Mouse (Mus musculus): ENCODE data around the gene Ifnl3. TPM values are rescaled to one million over a fixed set of nuclear protein-coding genes. Genes with fewer than 3 reads are reported as not detected.
A peak's percentile ranks its signal among the peaks of the same experiment; 100 is the strongest.

Gene Ifnl3
- total and polyA plus RNA-seq, 2 experiments from 2014 or later = not detected

DNA sequence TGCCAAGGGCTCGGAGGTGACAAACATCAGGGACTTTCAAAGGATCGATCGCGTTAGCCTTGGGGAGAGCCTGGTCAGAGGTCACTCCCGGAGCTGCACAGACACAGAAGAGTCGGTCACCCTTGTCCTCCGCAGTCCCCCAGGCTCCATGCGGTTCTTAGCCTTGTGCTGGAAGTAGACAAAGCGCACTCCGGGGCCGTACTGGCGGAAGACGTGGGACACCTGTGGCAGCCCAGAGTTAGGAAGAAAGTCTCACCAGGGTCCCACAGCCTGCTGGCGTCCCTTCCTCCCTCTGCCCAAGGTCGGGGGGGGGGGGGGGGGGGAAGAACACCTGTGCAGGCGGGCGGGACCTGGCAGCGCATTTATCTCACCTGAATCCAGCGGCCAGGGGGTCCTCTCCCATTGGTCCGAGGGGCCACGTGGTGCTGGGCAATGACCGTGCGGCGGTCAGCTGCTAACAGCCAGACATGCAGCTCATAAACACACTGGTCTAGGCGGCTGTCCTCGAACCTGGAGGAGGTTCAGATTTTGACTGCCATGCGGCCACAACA is 21.5 kb downstream of the Ifnl3 start:
- Histone ChIP-seq H3K27ac (ENCODE audit: low read depth) (no peak overlapping the region), H3K36me3 (replicated peaks; ENCODE audit: control insufficient read depth, insufficient read depth, low read length) (no peaks in the 10 kb centered on the region), H3K9ac (replicated peaks; ENCODE audit: low read depth, low read length) (no peak overlapping the region), H3K4me2 (ENCODE audit: low read depth, low read length) (peak overlapping the region; percentile 18; the same call in 1 of the 2 replicates), H3K4me3 (ENCODE audit: low read depth, low read length) (no peak overlapping the region), H3K27me3 (ENCODE audit: control insufficient read depth, insufficient read depth, low read length) (peaks cover 47% of the 10 kb centered on the region), H3K9me3 (replicated peaks; ENCODE audit: control insufficient read depth, low read length) (no peaks in the 10 kb centered on the region), H3K4me1 (ENCODE audit: control insufficient read depth, insufficient read depth) (peaks cover 4% of the 10 kb centered on the region; the same call in 1 of the 2 replicates)
- WGBS = 10% methylated on average over 25 of the region's 27 CpGs
- no peak for TF ChIP-seq EP300 (IDR thresholded peaks at IDR 0.05; ENCODE audit: low read depth)
- TF ChIP-seq CTCF (IDR thresholded peaks at IDR 0.05; ENCODE audit: low read depth) = no peak
- ATAC-seq (ENCODE audit: insufficient read depth, low read depth) (no peak), DNase-seq (ENCODE audit: low spot score) (no peak)

DNA sequence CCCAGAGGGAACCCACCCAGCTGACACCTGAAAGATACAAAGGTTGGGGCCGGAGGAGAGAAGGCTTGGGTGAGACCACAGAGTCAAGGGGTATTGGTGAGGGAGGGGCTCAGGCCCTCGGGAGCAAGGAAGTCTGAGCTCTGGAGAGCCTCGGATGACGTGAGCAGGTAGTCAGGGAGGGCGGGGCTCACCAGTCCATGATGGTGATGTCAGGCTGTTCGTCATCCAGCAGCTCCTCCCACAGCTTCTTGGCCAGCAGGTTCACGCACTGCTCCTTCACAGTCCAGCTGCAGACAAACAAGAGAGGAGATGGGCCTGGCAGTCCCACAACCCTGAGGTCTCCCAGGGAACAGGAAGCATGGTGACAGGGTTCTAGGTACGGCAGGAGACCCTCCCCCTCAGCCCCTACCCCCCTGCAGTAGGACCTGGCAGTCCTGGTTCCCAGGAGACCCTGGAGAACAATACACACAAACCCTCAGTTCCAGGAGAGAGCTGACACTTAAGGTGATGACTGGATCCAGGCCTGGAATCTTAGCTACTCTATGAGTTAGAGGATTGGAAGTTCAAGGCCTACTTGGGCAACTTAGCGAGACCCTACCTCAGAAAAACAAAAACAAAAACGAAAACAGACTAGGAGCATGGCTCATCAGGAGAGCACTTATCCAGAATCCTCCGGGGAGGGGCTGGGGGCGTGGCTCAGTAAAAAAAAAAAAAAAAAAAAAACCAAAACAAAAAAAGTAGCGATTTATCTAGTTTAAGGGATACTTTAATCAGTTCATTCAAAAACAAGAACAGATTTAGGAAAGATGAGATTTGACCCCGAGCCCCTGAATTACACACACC is 22.6 kb downstream of the Ifnl3 start:
- Histone ChIP-seq H3K27ac (ENCODE audit: low read depth) (no peak overlapping the region), H3K4me3 (ENCODE audit: low read depth, low read length) (no peak overlapping the region), H3K9ac (replicated peaks; ENCODE audit: low read depth, low read length) (no peak overlapping the region), H3K4me2 (ENCODE audit: low read depth, low read length) (no peak overlapping the region), H3K27me3 (ENCODE audit: control insufficient read depth, insufficient read depth, low read length) (peaks cover 47% of the 10 kb centered on the region), H3K4me1 (ENCODE audit: control insufficient read depth, insufficient read depth) (peaks cover 4% of the 10 kb centered on the region; the same call in 1 of the 2 replicates), H3K9me3 (replicated peaks; ENCODE audit: control insufficient read depth, low read length) (no peaks in the 10 kb centered on the region), H3K36me3 (replicated peaks; ENCODE audit: control insufficient read depth, insufficient read depth, low read length) (no peaks in the 10 kb centered on the region)
- WGBS = 32% methylated on average over 14 of the region's 14 CpGs
- DNase-seq (ENCODE audit: low spot score) = peak; percentile 13
- TF ChIP-seq CTCF (IDR thresholded peaks at IDR 0.05; ENCODE audit: low read depth) = no peak
- TF ChIP-seq EP300 (IDR thresholded peaks at IDR 0.05; ENCODE audit: low read depth) = no peak
- peak; percentile 28; the same call in 1 of the 2 replicates for ATAC-seq (ENCODE audit: insufficient read depth, low read depth)

GRCm38 (mm10) chr7:28545891-28546210 is 23.2 kb downstream of the Ifnl3 start:
- Histone ChIP-seq H3K4me1 (ENCODE audit: control insufficient read depth, insufficient read depth) (peaks cover 4% of the 10 kb centered on the region; the same call in 1 of the 2 replicates), H3K4me3 (ENCODE audit: low read depth, low read length) (no peak overlapping the region), H3K9me3 (replicated peaks; ENCODE audit: control insufficient read depth, low read length) (no peaks in the 10 kb centered on the region), H3K4me2 (ENCODE audit: low read depth, low read length) (no peak overlapping the region), H3K27ac (ENCODE audit: low read depth) (no peak overlapping the region), H3K9ac (replicated peaks; ENCODE audit: low read depth, low read length) (no peak overlapping the region), H3K27me3 (ENCODE audit: control insufficient read depth, insufficient read depth, low read length) (peaks cover 47% of the 10 kb centered on the region), H3K36me3 (replicated peaks; ENCODE audit: control insufficient read depth, insufficient read depth, low read length) (no peaks in the 10 kb centered on the region)
- DNase-seq (ENCODE audit: low spot score) (no peak), ATAC-seq (ENCODE audit: insufficient read depth, low read depth) (no peak)
- TF ChIP-seq CTCF (IDR thresholded peaks at IDR 0.05; ENCODE audit: low read depth) (no peak), EP300 (IDR thresholded peaks at IDR 0.05; ENCODE audit: low read depth) (no peak)
- 49% methylated on average over 7 of the region's 7 CpGs for WGBS

GRCm38 (mm10) chr7:28546649-28547048 is 24.0 kb downstream of the Ifnl3 start:
- ATAC-seq (ENCODE audit: insufficient read depth, low read depth) = no peak
- no peak overlapping the region for H3K27ac ChIP-seq (ENCODE audit: low read depth)
- peaks cover 47% of the 10 kb centered on the region for H3K27me3 ChIP-seq (ENCODE audit: control insufficient read depth, insufficient read depth, low read length)
- H3K4me1 ChIP-seq (ENCODE audit: control insufficient read depth, insufficient read depth) = peaks cover 4% of the 10 kb centered on the region; the same call in 1 of the 2 replicates
- H3K4me2 ChIP-seq (ENCODE audit: low read depth, low read length) = peak overlapping the region; percentile 26
- H3K36me3 ChIP-seq (replicated peaks; ENCODE audit: control insufficient read depth, insufficient read depth, low read length) = no peaks in the 10 kb centered on the region
- no peak overlapping the region for H3K9ac ChIP-seq (replicated peaks; ENCODE audit: low read depth, low read length)
- DNase-seq (ENCODE audit: low spot score) = no peak
- TF ChIP-seq EP300 (IDR thresholded peaks at IDR 0.05; ENCODE audit: low read depth) = no peak
- TF ChIP-seq CTCF (IDR thresholded peaks at IDR 0.05; ENCODE audit: low read depth) = no peak
- H3K4me3 ChIP-seq (ENCODE audit: low read depth, low read length) = peak overlapping the region; percentile 8; the same call in 1 of the 2 replicates
- 1% methylated on average over 22 of the region's 22 CpGs for WGBS
- H3K9me3 ChIP-seq (replicated peaks; ENCODE audit: control insufficient read depth, low read length) = no peaks in the 10 kb centered on the region

DNA sequence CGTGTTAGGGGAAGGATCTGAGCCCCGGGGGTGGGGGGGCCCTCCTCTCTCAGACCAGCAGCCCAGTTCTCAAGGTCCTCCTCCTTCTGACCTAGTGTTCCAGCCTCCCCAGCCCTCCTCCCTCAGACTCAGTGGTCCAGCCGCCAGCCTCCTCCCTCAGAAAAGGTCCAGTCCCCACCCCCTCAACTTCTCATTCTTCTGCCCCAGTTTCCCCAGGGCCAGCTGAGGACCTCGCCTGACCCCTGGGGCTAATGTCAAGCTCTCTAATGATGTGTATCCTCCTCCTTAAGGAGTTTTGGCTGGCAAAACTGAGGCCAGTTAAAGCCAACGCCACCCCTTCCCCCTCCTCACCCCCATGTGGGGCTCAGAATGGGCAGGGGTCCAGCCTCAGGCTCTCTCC is 24.5 kb downstream of the Ifnl3 start, which contains the start of gene Nccrp1:
Gene Nccrp1 (minus strand): TSS at position 101 of the 400 bp plus-strand sequence.
- Histone ChIP-seq H3K36me3 (replicated peaks; ENCODE audit: control insufficient read depth, insufficient read depth, low read length) (no peaks in the 10 kb centered on the region), H3K27me3 (ENCODE audit: control insufficient read depth, insufficient read depth, low read length) (peaks cover 47% of the 10 kb centered on the region), H3K27ac (ENCODE audit: low read depth) (no peak within 1 kb of the TSS), H3K9me3 (replicated peaks; ENCODE audit: control insufficient read depth, low read length) (no peaks in the 10 kb centered on the region), H3K9ac (replicated peaks; ENCODE audit: low read depth, low read length) (no peak within 1 kb of the TSS), H3K4me3 (ENCODE audit: low read depth, low read length) (peak within 1 kb of the TSS; percentile 8; the same call in 1 of the 2 replicates), H3K4me2 (ENCODE audit: low read depth, low read length) (peak within 1 kb of the TSS; percentile 26), H3K4me1 (ENCODE audit: control insufficient read depth, insufficient read depth) (peaks cover 4% of the 10 kb centered on the region; the same call in 1 of the 2 replicates)
- TF ChIP-seq EP300 (IDR thresholded peaks at IDR 0.05; ENCODE audit: low read depth) (no peak), CTCF (IDR thresholded peaks at IDR 0.05; ENCODE audit: low read depth) (no peak)
- ATAC-seq (ENCODE audit: insufficient read depth, low read depth) = no peak
- WGBS = 10% methylated on average over 3 of the region's 5 CpGs
- DNase-seq (ENCODE audit: low spot score) = no peak
